In genomic region chr6:8948471-8949411, GRCm38 (mm10) we compare ENCODE assay signal across 8 mouse cellular contexts. TPM values are rescaled to one million over a fixed set of nuclear protein-coding genes. Genes with fewer than 3 reads are reported as not detected.
DNase-seq lines count a peak whose midpoint lies in the region; ATAC-seq lines count a peak whose summit lies in the region.

No protein-coding gene starts in this region.

- H3K9ac ChIP-seq in forebrain, embryonic 13.5 days: peak overlapping the region; percentile 62
- no peak overlapping the region for H3K9ac ChIP-seq in intestine, embryonic 14.5 days (ENCODE audit: low read length)
- H3K9ac ChIP-seq in liver, embryonic 15.5 days: no peak overlapping the region

- H3K9me3 ChIP-seq in forebrain, embryonic 13.5 days (replicated peaks): no peaks in the 10 kb centered on the region
- no peaks in the 10 kb centered on the region for H3K9me3 ChIP-seq in intestine, embryonic 14.5 days (ENCODE audit: control insufficient read depth, low read length)
- no peaks in the 10 kb centered on the region for H3K9me3 ChIP-seq in liver, embryonic 15.5 days (replicated peaks)

- intact Hi-C loops in left cerebral cortex, postnatal 25 days (cut with DNase I): no loop called here

- ATAC-seq in forebrain, embryonic 13.5 days: peak; percentile 56
- ATAC-seq in intestine, embryonic 14.5 days (replicated peaks; ENCODE audit: low FRiP score, low TSS enrichment, low read depth): 0 out of 2 replicates have a peak, but pooled peaks have one; percentile 62
- ATAC-seq in liver, embryonic 15.5 days (ENCODE audit: insufficient read depth): no peak

- peak overlapping the region; percentile 68 for H3K27ac ChIP-seq in forebrain, embryonic 13.5 days
- H3K27ac ChIP-seq in intestine, embryonic 14.5 days (ENCODE audit: low read depth): no peak overlapping the region
- H3K27ac ChIP-seq in liver, embryonic 15.5 days (replicated peaks): no peak overlapping the region

- peak; percentile 24 to 73 for DNase-seq in spleen, postnatal 4 days (ENCODE audit: low spot score in 2 of 2)
- DNase-seq in spleen, adult 18-20 months: no peak
- peak; percentile 8 for DNase-seq in c-Kit-positive CD71-positive TER-119-negative erythroid progenitor cells, embryonic 14.5 days (ENCODE audit: low read depth)
- peak; percentile 85 for DNase-seq in intestine, embryonic 14.5 days (ENCODE audit: low spot score)
- DNase-seq in retina, postnatal 1 day: peak; percentile 70
- DNase-seq in left cerebral cortex, postnatal 25 days (ENCODE audit: low spot score in 2 of 2): no peak

- H3K36me3 ChIP-seq in forebrain, embryonic 13.5 days (ENCODE audit: poor library complexity, severe bottlenecking): no peaks in the 10 kb centered on the region
- H3K36me3 ChIP-seq in intestine, embryonic 14.5 days (ENCODE audit: control insufficient read depth, insufficient read depth, low read length): no peaks in the 10 kb centered on the region
- H3K36me3 ChIP-seq in liver, embryonic 15.5 days (replicated peaks): no peaks in the 10 kb centered on the region

- H3K4me3 ChIP-seq in forebrain, embryonic 13.5 days: peak overlapping the region; percentile 50
- peak overlapping the region; percentile 6 for H3K4me3 ChIP-seq in intestine, embryonic 14.5 days (ENCODE audit: low read depth, low read length)
- no peak overlapping the region for H3K4me3 ChIP-seq in liver, embryonic 15.5 days (replicated peaks)

- H3K4me2 ChIP-seq in forebrain, embryonic 13.5 days: peak overlapping the region; percentile 80
- peak overlapping the region; percentile 26 for H3K4me2 ChIP-seq in intestine, embryonic 14.5 days (ENCODE audit: low read length)
- peak overlapping the region; percentile 21; the same call in 1 of the 2 replicates for H3K4me2 ChIP-seq in liver, embryonic 15.5 days

- H3K4me1 ChIP-seq in forebrain, embryonic 13.5 days: peaks cover 45% of the 10 kb centered on the region
- no peaks in the 10 kb centered on the region for H3K4me1 ChIP-seq in intestine, embryonic 14.5 days (replicated peaks; ENCODE audit: control insufficient read depth, insufficient read depth, low read length)
- 0 out of 2 replicates have a peak, but pooled peaks cover 3% of the 10 kb centered on the region for H3K4me1 ChIP-seq in liver, embryonic 15.5 days (replicated peaks)

- H3K27me3 ChIP-seq in forebrain, embryonic 13.5 days: peaks cover 70% of the 10 kb centered on the region
- H3K27me3 ChIP-seq in intestine, embryonic 14.5 days (replicated peaks; ENCODE audit: control insufficient read depth, insufficient read depth, low read length): peaks cover 81% of the 10 kb centered on the region
- H3K27me3 ChIP-seq in liver, embryonic 15.5 days: peaks cover 65% of the 10 kb centered on the region

- WGBS in forebrain, embryonic 13.5 days: under 1% methylated on average over 67 of the region's 68 CpGs
- 1% methylated on average over 68 of the region's 68 CpGs for WGBS in intestine, embryonic 14.5 days
- WGBS in liver, embryonic 15.5 days (ENCODE audit: insufficient replicate concordance): 1% methylated on average over 68 of the region's 68 CpGs

RNA-seq across cellular contexts. Expression of gene Nxph1, which starts 0.5 kb away (rescaled TPM):
- 23.9 and 31.6 TPM in 2 replicates for polyA plus RNA-seq in forebrain, embryonic 13.5 days (2015; fragmentation: Nextera tagmentation; extraction: Ambion mirVana)
- polyA plus RNA-seq in intestine, embryonic 14.5 days (2014; fragmentation: Nextera tagmentation; extraction: Ambion mirVana): 0.08 TPM in 1 of 2 replicates, not detected in the other
- polyA plus RNA-seq in liver, embryonic 15.5 days (2015; fragmentation: Nextera tagmentation; extraction: Ambion mirVana): 0.07 and 0.12 TPM in 2 replicates
- total RNA-seq in left cerebral cortex, postnatal 25 days (2021): 10 to 100 TPM; 39.6 to 43.0 TPM

Comparison
In these comparisons a context has a peak if more than half of its experiments do, and no peak if none do; other contexts are left out.
1. DNase-seq: peak in spleen, postnatal 4 days (2 of 2), c-Kit-positive CD71-positive TER-119-negative erythroid progenitor cells, embryonic 14.5 days (single experiment), intestine, embryonic 14.5 days (single experiment) and retina, postnatal 1 day (single experiment); none in spleen, adult 18-20 months (0 of 2) and left cerebral cortex, postnatal 25 days (0 of 2).
2. H3K4me2 ChIP-seq: peak in every context shown above with its lines; median percentile 80 in forebrain, embryonic 13.5 days; 26 in intestine, embryonic 14.5 days; 21 in liver, embryonic 15.5 days.
3. RNA of gene Nxph1, which starts 0.5 kb away (polyA plus RNA-seq): 23.9 to 31.6 TPM in forebrain, embryonic 13.5 days; 0.08 TPM in intestine, embryonic 14.5 days and 0.07 to 0.12 TPM in liver, embryonic 15.5 days; every median in the first group is over 10 times any median in the second.